In the genomic region with DNA sequence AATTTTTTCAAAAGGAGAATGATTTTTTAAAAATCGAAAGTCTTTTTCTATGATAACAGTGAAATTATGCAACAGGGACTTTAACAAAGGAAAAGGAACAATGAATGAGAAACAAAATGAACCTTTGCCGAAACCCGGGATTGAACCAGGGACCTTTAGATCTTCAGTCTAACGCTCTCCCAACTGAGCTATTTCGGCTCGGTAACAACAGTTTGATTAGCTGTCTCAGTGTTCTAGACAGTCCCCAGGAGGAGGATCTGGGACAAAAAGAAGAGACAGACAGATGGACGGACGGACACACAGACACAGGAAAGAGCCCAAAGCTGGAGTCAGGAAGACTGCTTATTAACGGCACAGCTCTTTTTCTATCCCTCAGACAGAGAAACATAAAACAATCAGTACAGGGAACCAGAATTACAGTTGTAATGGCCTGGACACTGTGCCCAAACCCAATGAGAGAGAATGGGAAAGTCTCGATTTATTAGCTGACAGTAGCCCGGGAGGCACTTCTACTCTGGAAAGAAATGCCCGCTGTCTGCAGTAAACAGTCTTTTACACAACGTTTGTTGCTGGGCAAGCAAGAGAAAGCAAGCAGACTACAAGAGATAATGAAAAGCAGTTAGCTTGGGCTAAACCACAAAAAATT, we compare ENCODE assay signal across 7 mouse cellular contexts. TPM values are rescaled to one million over a fixed set of nuclear protein-coding genes. Genes with fewer than 3 reads are reported as not detected.
DNase-seq lines count a peak whose midpoint lies in the region; ATAC-seq and TF ChIP-seq lines count a peak whose summit lies in the region.

No protein-coding gene starts in this region.

- DNase-seq in ES-E14 (ENCODE audit: low read depth, low spot score): peak; percentile 84
- DNase-seq in adrenal gland, adult 8-10 months: peak; percentile 13
- peak; percentile 83 for DNase-seq in hindbrain, embryonic 11.5 days (ENCODE audit: low spot score)
- DNase-seq in layer of hippocampus, postnatal 36 days: peak; percentile 34 to 70
- DNase-seq in right cerebral cortex, postnatal 4 days: peak; percentile 33

- peak; percentile 68; the same call in 1 of the 2 replicates for ATAC-seq in hindbrain, embryonic 11.5 days (ENCODE audit: low FRiP score)
- ATAC-seq in megakaryocyte progenitor cell, adult 5-6 weeks (replicated peaks; ENCODE audit: poor library complexity): peak; percentile 67

- peak overlapping the region; percentile 31 for H3K4me2 ChIP-seq in hindbrain, embryonic 11.5 days (replicated peaks; ENCODE audit: low read depth, low read length)

- WGBS in hindbrain, embryonic 11.5 days: under 1% methylated on average over 13 of the region's 13 CpGs

- H3K4me1 ChIP-seq in ES-E14 (ENCODE audit: control insufficient read depth in 2 of 2, insufficient read depth in 2 of 2, low read length in 2 of 2, poor library complexity in 1 of 2): peaks cover 0 to 3% of the 10 kb centered on the region in 2 experiments; a peak in 1 of 4 replicates
- H3K4me1 ChIP-seq in embryonic fibroblast, embryonic 13.5 days (ENCODE audit: control insufficient read depth, insufficient read depth, low read length): no peaks in the 10 kb centered on the region; the same call in 1 of the 2 replicates
- no peaks in the 10 kb centered on the region for H3K4me1 ChIP-seq in hindbrain, embryonic 11.5 days (replicated peaks; ENCODE audit: control insufficient read depth, insufficient read depth, low read length)

- TF ChIP-seq CTCF in embryonic fibroblast, embryonic 13.5 days (IDR thresholded peaks at IDR 0.05; ENCODE audit: borderline replicate concordance, insufficient read depth, low read length): no peak

- TF ChIP-seq POLR2A in embryonic fibroblast, embryonic 13.5 days (IDR thresholded peaks at IDR 0.05; ENCODE audit: low read depth, low read length): no peak

- no peaks in the 10 kb centered on the region for H3K9me3 ChIP-seq in ES-E14 (ENCODE audit: control insufficient read depth, insufficient read depth, low read depth, low read length)
- no peaks in the 10 kb centered on the region for H3K9me3 ChIP-seq in hindbrain, embryonic 11.5 days (ENCODE audit: control insufficient read depth, low read length)

- peak overlapping the region; percentile 78 to 88 for H3K4me3 ChIP-seq in ES-E14 (ENCODE audit: insufficient read depth in 1 of 2, low read depth in 1 of 2, low read length in 2 of 2, poor library complexity in 1 of 2, severe bottlenecking in 1 of 2)
- H3K4me3 ChIP-seq in embryonic fibroblast, embryonic 13.5 days (ENCODE audit: insufficient read depth, low read length): peak overlapping the region; percentile 81
- H3K4me3 ChIP-seq in hindbrain, embryonic 11.5 days (ENCODE audit: low read depth, low read length): peak overlapping the region; percentile 26

- in situ Hi-C loops in ES-E14 (cut with MboI; ENCODE audit: low sequenced_read_pairs in 2 of 2, unreplicated experiment in 2 of 2): no loop called here

- H3K27ac ChIP-seq in ES-E14 (ENCODE audit: insufficient read depth, low read depth, low read length, poor library complexity, severe bottlenecking): no peak overlapping the region
- no peak overlapping the region for H3K27ac ChIP-seq in embryonic fibroblast, embryonic 13.5 days (ENCODE audit: insufficient read depth, low read length)
- no peak overlapping the region for H3K27ac ChIP-seq in hindbrain, embryonic 11.5 days (ENCODE audit: low read depth, low read length)

- H3K9ac ChIP-seq in ES-E14 (ENCODE audit: insufficient read depth, low read depth, low read length, poor library complexity, severe bottlenecking): peak overlapping the region; percentile 35; the same call in 1 of the 2 replicates
- no peak overlapping the region for H3K9ac ChIP-seq in hindbrain, embryonic 11.5 days (ENCODE audit: low read depth, low read length)

- no peaks in the 10 kb centered on the region for H3K36me3 ChIP-seq in ES-E14 (ENCODE audit: control insufficient read depth, insufficient read depth, low read length, poor library complexity, severe bottlenecking)
- no peaks in the 10 kb centered on the region for H3K36me3 ChIP-seq in hindbrain, embryonic 11.5 days (ENCODE audit: control insufficient read depth, insufficient read depth, low read length)

- no peaks in the 10 kb centered on the region for H3K27me3 ChIP-seq in hindbrain, embryonic 11.5 days (ENCODE audit: control insufficient read depth, insufficient read depth, low read length)

TF ChIP-seq in ES-E14, 5 proteins besides CTCF, POLR2A, EP300 and RAD21:
- no peak for TF ChIP-seq HCFC1 (IDR thresholded peaks at IDR 0.05; ENCODE audit: borderline replicate concordance, insufficient read depth, low read length)
- peak; percentile 93 for TF ChIP-seq MAFK (IDR thresholded peaks at IDR 0.05; ENCODE audit: insufficient read depth, low read depth, low read length)

RNA-seq across cellular contexts. Expression of gene Hist1h2br, which starts 49.3 kb away (rescaled TPM):
- 1,712 and 2,111 TPM in 2 replicates for total RNA-seq in ES-E14 (2012; rRNA removed)
- 10 to 100 TPM; 63.3 to 78.8 (median 69.1) TPM for total RNA-seq in adrenal gland, adult 8-10 months (2022)
- 1.9 TPM in 1 of 2 replicates, not detected in the other for polyA plus RNA-seq in embryonic fibroblast, embryonic 13.5 days (2011; ENCODE audit: insufficient read length, low read depth, missing spikeins)
- 18.1 and 18.6 TPM in 2 replicates for polyA plus RNA-seq in hindbrain, embryonic 11.5 days (2014; fragmentation: Nextera tagmentation; extraction: Ambion mirVana)
- 10 to 100 TPM; 49.6 to 51.2 TPM for total RNA-seq in layer of hippocampus, postnatal 36 days (2021)
- total RNA-seq in megakaryocyte progenitor cell, adult 5-6 weeks (2015): 378 and 381 TPM in 2 replicates
- 447 and 545 TPM in 2 replicates for total RNA-seq in megakaryocyte progenitor cell, adult 5-6 weeks (2017)

RNA-seq across cellular contexts. Expression of gene Hist1h2ap, which starts 49.6 kb away (rescaled TPM):
- 3,404 and 3,578 TPM in 2 replicates for total RNA-seq in ES-E14 (2012; rRNA removed)
- total RNA-seq in adrenal gland, adult 8-10 months (2022): 10 to 100 TPM; 19.8 to 45.6 (median 32.3) TPM
- polyA plus RNA-seq in embryonic fibroblast, embryonic 13.5 days (2011; ENCODE audit: insufficient read length, low read depth, missing spikeins): 18.2 and 27.0 TPM in 2 replicates
- polyA plus RNA-seq in hindbrain, embryonic 11.5 days (2014; fragmentation: Nextera tagmentation; extraction: Ambion mirVana): 4,676 and 4,856 TPM in 2 replicates
- total RNA-seq in layer of hippocampus, postnatal 36 days (2021): 10 to 100 TPM; 34.7 to 45.0 TPM
- total RNA-seq in megakaryocyte progenitor cell, adult 5-6 weeks (2015): 93.0 and 127 TPM in 2 replicates
- 3,573 and 4,575 TPM in 2 replicates for total RNA-seq in megakaryocyte progenitor cell, adult 5-6 weeks (2017)

RNA-seq across cellular contexts. Expression of gene Hist1h4n, which starts 50.9 kb away (rescaled TPM):
- total RNA-seq in ES-E14 (2012; rRNA removed): 2,365 and 3,405 TPM in 2 replicates
- 100 to 1,000 TPM in 2 of 4 experiments, 10 to 100 TPM in 2; 56.8 to 227 (median 113) TPM for total RNA-seq in adrenal gland, adult 8-10 months (2022)
- polyA plus RNA-seq in embryonic fibroblast, embryonic 13.5 days (2011; ENCODE audit: insufficient read length, low read depth, missing spikeins): 18.9 and 28.6 TPM in 2 replicates
- polyA plus RNA-seq in hindbrain, embryonic 11.5 days (2014; fragmentation: Nextera tagmentation; extraction: Ambion mirVana): 13.4 and 14.6 TPM in 2 replicates
- total RNA-seq in layer of hippocampus, postnatal 36 days (2021): 10 to 100 TPM; 29.3 to 57.3 TPM
- 48.7 and 53.0 TPM in 2 replicates for total RNA-seq in megakaryocyte progenitor cell, adult 5-6 weeks (2015)
- 1,698 and 2,087 TPM in 2 replicates for total RNA-seq in megakaryocyte progenitor cell, adult 5-6 weeks (2017)

Comparison
In these comparisons a context has a peak if more than half of its experiments do, and no peak if none do; other contexts are left out.
1. DNase-seq: peak in every context shown above with its lines; median percentile 84 in ES-E14; 83 in hindbrain, embryonic 11.5 days; 52 in layer of hippocampus, postnatal 36 days; 33 in right cerebral cortex, postnatal 4 days; 13 in adrenal gland, adult 8-10 months.
2. H3K4me3 ChIP-seq: peak in every context shown above with its lines; median percentile 83 in ES-E14; 81 in embryonic fibroblast, embryonic 13.5 days; 26 in hindbrain, embryonic 11.5 days.
3. RNA of gene Hist1h2br, which starts 49.3 kb away (total RNA-seq): 1,712 to 2,111 TPM in ES-E14 and 378 to 545 TPM in megakaryocyte progenitor cell, adult 5-6 weeks; 63.3 to 78.8 TPM in adrenal gland, adult 8-10 months and 49.6 to 51.2 TPM in layer of hippocampus, postnatal 36 days; every median in the first group is over 4 times any median in the second.